Mouse (Mus musculus) heart, postnatal 4 days (tissue): ENCODE measurements around the gene Rpl27a. TPM values are rescaled to one million over a fixed set of nuclear protein-coding genes. Genes with fewer than 3 reads are reported as not detected.
A peak's percentile ranks its signal among the peaks of the same experiment; 100 is the strongest.

Source experiments
- DNase-seq: peaks from one replicate; pipeline ENCODE4 v3.0.0; 2021
- total RNA-seq, 2 experiments: library from RNA; stranded (reverse); gene quantifications; 2 replicates each; pipeline ENCODE4 v1.2.3; 2021

Rpl27a gene
- total RNA-seq, 2 experiments from 2014 or later: 152 to 160 TPM

GRCm38 (mm10) chr7:109525740-109526663 lies 7.1 kb downstream of the Rpl27a start:
- no peak for DNase-seq

GRCm38 (mm10) chr7:109527536-109527935 lies 8.6 kb downstream of the Rpl27a start:
- no peak for DNase-seq

GRCm38 (mm10) chr7:109528356-109528755 lies 9.4 kb downstream of the Rpl27a start:
- peak; percentile 82 for DNase-seq

- DNase-seq: no peak
Measured at GRCm38 (mm10) chr7:109529741-109530140, 10.8 kb downstream of the Rpl27a start.

GRCm38 (mm10) chr7:109531501-109531900 lies 12.6 kb downstream of the Rpl27a start:
- no peak for DNase-seq

- no peak for DNase-seq
Measured at GRCm38 (mm10) chr7:109532691-109533090, 13.7 kb downstream of the Rpl27a start.

GRCm38 (mm10) chr7:109533129-109533528 lies 14.2 kb downstream of the Rpl27a start:
- no peak for DNase-seq

- DNase-seq: no peak
Measured at GRCm38 (mm10) chr7:109533888-109534287, 14.9 kb downstream of the Rpl27a start.

GRCm38 (mm10) chr7:109534921-109535320 lies 16.0 kb downstream of the Rpl27a start:
- DNase-seq: no peak

- DNase-seq: peak; percentile 80
Measured at GRCm38 (mm10) chr7:109536451-109536946, 17.6 kb downstream of the Rpl27a start.

GRCm38 (mm10) chr7:109540902-109541301 lies 22.0 kb downstream of the Rpl27a start:
- DNase-seq: no peak

- peak; percentile 26 for DNase-seq
Measured at GRCm38 (mm10) chr7:109541609-109542363, 22.8 kb downstream of the Rpl27a start.

- DNase-seq: no peak
Measured at GRCm38 (mm10) chr7:109542364-109542628, 23.3 kb downstream of the Rpl27a start.

- DNase-seq: no peak
Measured at GRCm38 (mm10) chr7:109544792-109545191, 25.8 kb downstream of the Rpl27a start.

- peak; percentile 35 for DNase-seq
Measured at GRCm38 (mm10) chr7:109545255-109545993, 26.5 kb downstream of the Rpl27a start.

- no peak for DNase-seq
Measured at GRCm38 (mm10) chr7:109546186-109546585, 27.2 kb downstream of the Rpl27a start.

GRCm38 (mm10) chr7:109546726-109547125 lies 27.8 kb downstream of the Rpl27a start:
- DNase-seq: no peak

GRCm38 (mm10) chr7:109559536-109559935 lies 40.6 kb downstream of the Rpl27a start:
- DNase-seq: peak; percentile 77

GRCm38 (mm10) chr7:109561466-109562153 lies 42.7 kb downstream of the Rpl27a start:
- DNase-seq: no peak

GRCm38 (mm10) chr7:109562154-109562599 lies 43.2 kb downstream of the Rpl27a start:
- no peak for DNase-seq

GRCm38 (mm10) chr7:109562676-109563075 lies 43.7 kb downstream of the Rpl27a start:
- no peak for DNase-seq

- DNase-seq: no peak
Measured at GRCm38 (mm10) chr7:109563775-109564362, 44.9 kb downstream of the Rpl27a start.
